Mouse (Mus musculus) c-Kit-positive CD71-positive TER-119-negative erythroid progenitor cells, embryonic 14.5 days (primary cell): Measurements from ENCODE around the gene Gins1.
"Not testable (repeated sequence)": the region's sequence is repeated elsewhere in the genome, so short reads cannot be mapped to it uniquely, and the experiment has no call there.

Experiments used
- DNase-seq: peaks from one replicate; pipeline ENCODE4 v3.0.0-alpha.2; 2013; ENCODE audit warnings: low read depth

Gene Gins1

DNA sequence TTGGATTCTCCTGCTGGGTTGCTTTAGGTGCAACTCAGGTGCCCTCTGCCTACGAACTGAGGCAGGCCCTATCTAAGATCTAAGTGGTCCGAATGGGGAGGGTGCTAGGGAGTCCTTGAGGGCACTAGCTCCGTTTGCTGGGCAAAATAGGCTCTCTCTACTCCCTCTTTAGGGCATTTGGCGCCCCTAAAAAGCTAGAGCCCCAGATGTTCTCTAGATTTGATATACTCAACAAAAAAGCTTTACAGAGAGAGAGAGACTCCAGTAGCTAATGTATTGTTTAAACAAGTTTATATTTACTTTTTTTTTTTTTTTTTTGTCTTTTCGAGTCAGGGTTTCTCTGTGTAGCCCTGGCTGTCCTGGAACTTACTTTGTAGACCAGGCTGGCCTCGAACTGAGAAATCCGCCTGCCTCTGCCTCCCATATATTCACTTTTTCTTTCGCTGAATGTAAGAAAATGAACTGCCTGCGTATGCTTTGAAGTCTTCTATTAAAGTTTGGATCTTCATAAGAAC, at the start of gene Gins1:
Gene Gins1, plus strand, starts transcription at position 465 of the 515 bp plus-strand sequence.
- no peak for DNase-seq

GRCm38 (mm10) chr2:150858724-150859487, 46.3 kb upstream of the Gins1 start:
- DNase-seq: no peak

DNA sequence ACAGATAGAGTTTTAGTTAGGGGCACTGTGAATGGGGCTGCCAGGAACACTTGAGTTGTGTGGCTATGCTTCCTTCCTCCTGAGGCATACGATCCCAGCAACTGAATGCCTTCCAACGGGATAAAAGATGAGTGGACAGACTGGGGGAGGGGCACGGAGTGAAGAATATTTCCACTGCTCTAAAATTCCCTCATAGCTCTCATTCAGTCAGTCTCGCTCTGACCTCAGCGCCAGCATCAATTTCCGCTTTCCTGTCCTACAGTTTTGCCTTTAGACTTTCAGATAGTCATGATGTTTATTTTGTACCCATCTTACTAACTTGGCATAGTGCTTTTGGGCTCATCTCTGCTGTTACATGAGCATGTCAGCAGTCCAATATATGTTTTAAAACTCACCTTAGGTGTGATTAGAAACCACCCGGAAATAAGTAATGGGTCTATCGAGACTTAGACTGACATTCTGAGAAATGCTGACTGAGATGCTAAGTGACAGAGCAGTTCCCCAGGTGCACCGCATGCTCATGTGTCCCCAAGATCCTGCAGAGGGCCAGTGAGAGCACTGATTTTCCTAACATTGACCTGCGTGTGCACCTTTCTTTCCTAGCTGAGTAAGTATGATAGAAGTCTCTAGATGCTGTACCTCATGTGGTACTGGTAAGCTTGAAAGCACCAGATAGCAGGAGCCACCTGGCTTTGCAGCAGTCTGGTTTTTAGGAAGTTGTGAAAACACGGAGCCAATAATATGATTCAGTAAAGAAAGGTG, 45.3 kb upstream of the Gins1 start:
- DNase-seq: no peak

DNA sequence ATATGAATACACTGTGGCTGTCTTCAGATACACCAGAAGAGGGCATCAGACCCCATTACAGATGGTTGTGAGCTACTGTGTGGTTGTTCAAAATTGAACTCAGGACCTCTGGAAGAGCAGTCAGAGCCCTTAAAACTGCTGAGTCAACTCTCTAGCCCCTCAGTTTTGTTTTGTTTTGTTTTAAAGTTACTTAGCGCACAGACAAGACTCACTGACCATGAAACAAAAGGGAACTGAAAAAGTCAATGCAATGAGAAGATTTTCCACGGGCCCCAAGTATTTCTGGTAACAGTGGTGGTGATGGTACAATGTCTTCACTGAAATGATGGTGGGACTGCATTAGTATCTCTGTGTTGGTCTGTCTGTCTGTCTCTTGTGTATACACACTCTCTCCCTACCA, 44.1 kb upstream of the Gins1 start:
- no peak for DNase-seq

- DNase-seq: no peak
Measured at GRCm38 (mm10) chr2:150867021-150867420, 38.2 kb upstream of the Gins1 start.

GRCm38 (mm10) chr2:150869446-150869845, 35.8 kb upstream of the Gins1 start:
- DNase-seq: no peak

- DNase-seq: no peak
Measured at GRCm38 (mm10) chr2:150874508-150874907, 30.7 kb upstream of the Gins1 start.

GRCm38 (mm10) chr2:150875226-150875625, 30.0 kb upstream of the Gins1 start:
- DNase-seq: no peak

DNA sequence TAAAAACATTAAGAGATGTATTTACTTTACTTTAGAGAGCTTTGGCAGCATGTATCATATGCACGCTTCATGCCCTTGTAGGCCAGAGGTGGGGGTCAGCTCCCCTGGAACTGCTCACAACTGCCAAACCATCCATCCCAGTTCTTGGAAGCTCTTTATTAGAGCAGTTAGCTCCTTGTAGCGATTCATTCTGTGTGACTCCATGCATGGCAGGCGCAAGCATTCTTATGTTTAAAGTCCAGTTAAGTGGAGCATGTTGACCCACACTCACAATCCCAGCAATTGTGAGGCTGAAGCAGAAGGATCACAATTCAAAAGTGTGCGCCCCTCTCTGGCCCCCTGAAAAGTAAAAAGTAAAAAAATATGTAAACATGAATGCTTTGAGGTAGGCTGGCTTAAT, 27.6 kb upstream of the Gins1 start:
- no peak for DNase-seq

GRCm38 (mm10) chr2:150884075-150884778, 21.0 kb upstream of the Gins1 start:
- DNase-seq: no peak

DNA sequence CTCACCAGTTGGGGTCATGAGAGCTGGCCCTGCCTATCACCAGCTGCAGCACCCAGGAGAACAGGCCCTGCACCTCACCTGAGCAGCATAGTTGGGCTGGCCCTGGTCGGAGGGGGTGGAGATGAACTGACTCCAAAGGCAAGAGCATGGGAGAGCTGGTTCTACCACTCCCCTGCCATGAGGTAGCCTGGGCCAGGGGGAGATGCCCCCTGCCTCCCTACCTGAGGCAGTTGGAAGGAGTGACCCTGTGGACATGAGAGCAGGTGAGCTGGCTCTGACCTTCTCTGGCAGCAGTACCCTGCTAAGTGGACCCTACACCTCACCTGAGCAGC, 20.5 kb upstream of the Gins1 start:
- DNase-seq: no peak

GRCm38 (mm10) chr2:150885814-150886213, 19.4 kb upstream of the Gins1 start:
- no peak for DNase-seq

GRCm38 (mm10) chr2:150886315-150886714, 18.9 kb upstream of the Gins1 start:
- DNase-seq: no peak

DNA sequence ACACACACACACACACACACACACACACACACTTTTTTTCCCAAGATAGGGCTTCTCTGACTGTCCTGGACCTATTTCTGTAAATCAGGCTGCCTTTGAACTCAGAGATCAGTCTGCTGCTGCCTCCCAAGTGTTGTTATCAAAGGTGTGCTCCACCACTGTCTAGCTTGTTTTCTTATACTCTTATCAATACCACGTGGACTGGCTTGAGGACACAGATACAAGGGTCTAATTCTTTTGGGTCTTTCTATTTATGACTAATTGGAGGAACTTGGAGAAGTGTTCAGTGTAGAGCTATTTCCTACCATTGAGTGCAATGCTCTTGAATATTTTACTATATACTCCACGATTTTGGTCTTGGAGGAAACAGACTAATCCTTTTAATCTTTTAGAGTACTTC, 17.8 kb upstream of the Gins1 start:
- DNase-seq: no peak

- no peak for DNase-seq
Measured at GRCm38 (mm10) chr2:150894617-150895267, 10.5 kb upstream of the Gins1 start.

GRCm38 (mm10) chr2:150895691-150896252, 9.4 kb upstream of the Gins1 start:
- DNase-seq: no peak

GRCm38 (mm10) chr2:150900341-150900740, 4.9 kb upstream of the Gins1 start:
- no peak for DNase-seq

DNA sequence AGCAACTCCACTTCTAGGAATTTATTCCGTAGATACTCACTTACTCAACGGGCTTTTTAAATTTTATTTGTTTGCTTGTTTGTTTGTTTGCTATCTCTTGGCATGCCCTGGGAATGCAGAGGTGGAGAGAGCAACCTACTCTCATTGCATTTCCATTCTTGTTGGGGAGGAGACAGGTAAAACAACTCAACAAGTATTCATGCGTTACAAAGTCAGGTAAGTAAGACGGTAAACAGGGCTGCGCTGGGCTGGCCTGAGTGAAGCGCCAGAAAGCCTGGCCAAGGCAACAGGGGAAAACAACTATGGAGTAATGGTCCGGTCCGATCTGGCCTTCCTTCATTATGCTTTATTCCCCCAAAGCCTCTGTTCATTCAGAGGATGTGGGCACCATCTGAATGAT, 2.9 kb upstream of the Gins1 start:
- no peak for DNase-seq

DNA sequence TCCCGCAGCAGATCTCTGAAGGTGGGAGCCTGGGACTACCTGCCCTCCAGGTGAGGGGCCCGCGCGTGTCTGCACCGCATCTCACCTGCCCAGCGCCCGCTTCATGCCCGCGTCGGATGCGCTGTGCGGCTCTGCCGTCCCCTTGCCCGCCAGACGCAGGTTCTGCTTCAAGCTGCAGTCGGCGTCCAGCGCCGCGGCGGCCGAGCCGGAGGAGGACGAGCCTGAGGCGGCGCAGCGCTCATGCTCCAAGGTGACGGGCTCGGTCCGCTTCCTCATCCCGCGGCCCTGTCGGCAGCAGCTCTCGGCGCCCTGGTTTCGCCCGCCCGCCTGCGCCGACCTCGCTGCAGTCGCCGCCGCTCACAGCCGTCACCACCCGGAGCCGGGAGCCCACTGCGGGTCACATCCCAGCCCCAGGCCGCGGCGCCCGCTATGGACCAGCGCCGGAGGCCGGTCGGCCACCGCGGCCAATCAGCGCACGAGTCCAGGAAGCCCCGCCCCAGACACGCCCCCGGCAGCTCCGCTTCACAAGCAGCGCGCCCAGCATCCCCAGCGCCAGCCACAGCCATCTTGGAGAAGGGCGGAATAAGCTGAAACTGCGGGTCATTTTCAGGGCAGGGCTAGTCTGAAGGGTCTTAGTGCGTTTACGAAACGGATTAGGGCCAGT, 796 bp upstream of the Gins1 start, which contains the start of gene Abhd12:
Gene Abhd12, minus strand, starts transcription at position 470 of the 664 bp plus-strand sequence.
- peak; percentile 93 for DNase-seq

- not testable (repeated sequence) for DNase-seq
Measured at GRCm38 (mm10) chr2:150908881-150909280, 3.7 kb downstream of the Gins1 start.

GRCm38 (mm10) chr2:150909429-150910039, 4.3 kb downstream of the Gins1 start:
- DNase-seq: peak; percentile 96
